Comparison of ENCODE assay signal across 12 mouse cellular contexts in the genomic region with DNA sequence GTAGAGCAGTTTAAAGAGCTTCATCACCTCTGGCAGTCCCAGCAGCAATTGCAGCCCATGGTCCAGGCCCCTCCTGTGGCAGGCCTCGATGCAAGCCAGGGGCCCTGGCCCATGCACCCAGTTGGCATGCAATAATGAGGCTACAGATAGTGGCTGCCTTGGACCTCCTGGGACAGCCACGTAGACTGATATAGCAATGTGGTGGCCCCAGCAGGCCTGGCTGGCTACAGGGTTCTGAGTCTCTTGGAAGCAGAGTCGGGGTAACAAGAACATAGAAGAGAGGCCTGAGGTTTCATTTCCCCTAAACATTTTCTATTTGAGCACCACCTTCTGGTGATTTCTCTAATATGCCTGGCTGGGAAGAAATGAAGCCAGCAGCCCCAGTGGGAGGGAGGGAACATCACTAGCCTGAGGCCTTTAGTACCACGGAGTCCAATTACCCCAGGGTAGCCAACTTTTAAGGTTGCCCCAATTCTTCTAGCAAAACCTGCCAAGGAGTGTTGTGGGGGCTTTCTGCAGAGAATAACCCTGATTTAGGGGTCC. TPM values are rescaled to one million over a fixed set of nuclear protein-coding genes. Genes with fewer than 3 reads are reported as not detected.
DNase-seq lines count a peak whose midpoint lies in the region; ATAC-seq and TF ChIP-seq lines count a peak whose summit lies in the region.
"Had no signal": no experiment of that assay in that cellular context is flagged by ENCODE, and none has a peak within 500 bp of the region (broad histone marks: within the 10 kb centered on the region; RNA-seq: fewer than 3 reads in every experiment).

No protein-coding gene starts in this region.

- peaks cover 5% of the 10 kb centered on the region; the same call in 1 of the 2 replicates for H3K4me1 ChIP-seq in liver, postnatal 0 days (ENCODE audit: insufficient read depth)
- no peaks in the 10 kb centered on the region for H3K4me1 ChIP-seq in liver, embryonic 12.5 days

- H3K36me3 ChIP-seq in liver, postnatal 0 days (replicated peaks; ENCODE audit: insufficient read depth, low read length): peaks cover 9% of the 10 kb centered on the region; the same call in 1 of the 2 replicates
- peaks cover 32% of the 10 kb centered on the region for H3K36me3 ChIP-seq in liver, embryonic 12.5 days

- H3K27ac ChIP-seq in liver, postnatal 0 days (ENCODE audit: low read depth): no peak overlapping the region
- H3K27ac ChIP-seq in liver, embryonic 12.5 days: no peak overlapping the region

- peak; percentile 58 for DNase-seq in gastrocnemius, adult 18-20 months (ENCODE audit: low spot score)
- no peak for DNase-seq in gastrocnemius, postnatal 25 days
- no peak for DNase-seq in liver, postnatal 0 days
- peak; percentile 76 for DNase-seq in NIH3T3 (ENCODE audit: low read depth)
- DNase-seq in thymus, postnatal 36 days: no peak
- no peak for DNase-seq in adrenal gland, postnatal 36 days
- DNase-seq: kidney, adult 18-20 months; left cerebral cortex, postnatal 4 days had no signal

- no peak for ATAC-seq in liver, postnatal 0 days
- no peak for ATAC-seq in liver, embryonic 12.5 days
- peak; percentile 76 for ATAC-seq in megakaryocyte progenitor cell, adult 5-6 weeks (replicated peaks; ENCODE audit: poor library complexity)
- ATAC-seq: forebrain, embryonic 16.5 days had no signal

- H3K4me2 ChIP-seq in liver, postnatal 0 days (ENCODE audit: low read depth, low read length): no peak overlapping the region
- H3K4me2 ChIP-seq in liver, embryonic 12.5 days: no peak overlapping the region

- no peaks in the 10 kb centered on the region for H3K27me3 ChIP-seq in liver, postnatal 0 days (ENCODE audit: insufficient read depth, low read length)
- H3K27me3 ChIP-seq in liver, embryonic 12.5 days (replicated peaks): no peaks in the 10 kb centered on the region

- H3K9ac ChIP-seq in liver, postnatal 0 days (replicated peaks): no peak overlapping the region
- no peak overlapping the region for H3K9ac ChIP-seq in liver, embryonic 12.5 days

- TF ChIP-seq CTCF in liver, postnatal 0 days (IDR thresholded peaks at IDR 0.05; ENCODE audit: low read depth): peak; percentile 42

- H3K9me3 ChIP-seq in liver, postnatal 0 days (ENCODE audit: low read length): no peaks in the 10 kb centered on the region
- no peaks in the 10 kb centered on the region for H3K9me3 ChIP-seq in liver, embryonic 12.5 days (replicated peaks)
- H3K9me3 ChIP-seq: G1E had no signal

- TF ChIP-seq EP300 in liver, postnatal 0 days (IDR thresholded peaks at IDR 0.05; ENCODE audit: low read depth): no peak

- no peak overlapping the region for H3K4me3 ChIP-seq in liver, postnatal 0 days (ENCODE audit: low read depth, low read length)
- no peak overlapping the region for H3K4me3 ChIP-seq in liver, embryonic 12.5 days

- 62% methylated on average over 4 of the region's 4 CpGs for WGBS in liver, postnatal 0 days (ENCODE audit: insufficient replicate concordance)
- WGBS in liver, embryonic 12.5 days (ENCODE audit: insufficient replicate concordance): 75% methylated on average over 4 of the region's 4 CpGs

RNA-seq across cellular contexts. Expression of a gene that starts 10.3 kb away (rescaled TPM):
- total RNA-seq in gastrocnemius, adult 18-20 months (2021): 1 to 10 TPM; 2.9 to 3.9 TPM
- 1 to 10 TPM; 1.4 to 8.5 TPM for total RNA-seq in gastrocnemius, postnatal 25 days (2021)
- polyA plus RNA-seq in liver, postnatal 0 days (2015; fragmentation: Nextera tagmentation; extraction: Ambion mirVana): 11.8 and 12.0 TPM in 2 replicates
- 5.9 and 7.2 TPM in 2 replicates for polyA plus RNA-seq in liver, embryonic 12.5 days (2016; fragmentation: Nextera tagmentation; extraction: Ambion mirVana)
- total RNA-seq in megakaryocyte progenitor cell, adult 5-6 weeks (2015): 6.1 and 11.5 TPM in 2 replicates
- 14.4 and 18.1 TPM in 2 replicates for total RNA-seq in megakaryocyte progenitor cell, adult 5-6 weeks (2017)
- total RNA-seq in adrenal gland, postnatal 36 days (2021): 1 to 10 TPM; 4.4 to 4.9 TPM

RNA-seq across cellular contexts. Expression of a gene that starts 29.0 kb away (rescaled TPM):
- 1 to 10 TPM; 3.9 to 6.4 TPM for total RNA-seq in gastrocnemius, adult 18-20 months (2021)
- 1 to 10 TPM; 5.1 to 5.7 TPM for total RNA-seq in gastrocnemius, postnatal 25 days (2021)
- polyA plus RNA-seq in liver, postnatal 0 days (2015; fragmentation: Nextera tagmentation; extraction: Ambion mirVana): 2.2 and 2.3 TPM in 2 replicates
- 2.8 and 3.2 TPM in 2 replicates for polyA plus RNA-seq in liver, embryonic 12.5 days (2016; fragmentation: Nextera tagmentation; extraction: Ambion mirVana)
- 0.05 TPM in 1 of 2 replicates, not detected in the other for total RNA-seq in megakaryocyte progenitor cell, adult 5-6 weeks (2015)
- 0.50 TPM in 1 of 2 replicates, not detected in the other for total RNA-seq in megakaryocyte progenitor cell, adult 5-6 weeks (2017)
- total RNA-seq in adrenal gland, postnatal 36 days (2021): 1 to 10 TPM; 3.5 to 4.6 TPM

Comparison
In these comparisons a context has a peak if more than half of its experiments do, and no peak if none do; other contexts are left out.
1. DNase-seq: peak in gastrocnemius, adult 18-20 months (single experiment) and NIH3T3 (single experiment); none in gastrocnemius, postnatal 25 days (single experiment), liver, postnatal 0 days (single experiment), thymus, postnatal 36 days (0 of 2) and adrenal gland, postnatal 36 days (0 of 2).